Mouse (Mus musculus): Measurements from ENCODE around the gene Yaf2.
"Not testable (repeated sequence)": the region's sequence is repeated elsewhere in the genome, so short reads cannot be mapped to it uniquely, and the experiment has no call there.

Gene Yaf2

DNA sequence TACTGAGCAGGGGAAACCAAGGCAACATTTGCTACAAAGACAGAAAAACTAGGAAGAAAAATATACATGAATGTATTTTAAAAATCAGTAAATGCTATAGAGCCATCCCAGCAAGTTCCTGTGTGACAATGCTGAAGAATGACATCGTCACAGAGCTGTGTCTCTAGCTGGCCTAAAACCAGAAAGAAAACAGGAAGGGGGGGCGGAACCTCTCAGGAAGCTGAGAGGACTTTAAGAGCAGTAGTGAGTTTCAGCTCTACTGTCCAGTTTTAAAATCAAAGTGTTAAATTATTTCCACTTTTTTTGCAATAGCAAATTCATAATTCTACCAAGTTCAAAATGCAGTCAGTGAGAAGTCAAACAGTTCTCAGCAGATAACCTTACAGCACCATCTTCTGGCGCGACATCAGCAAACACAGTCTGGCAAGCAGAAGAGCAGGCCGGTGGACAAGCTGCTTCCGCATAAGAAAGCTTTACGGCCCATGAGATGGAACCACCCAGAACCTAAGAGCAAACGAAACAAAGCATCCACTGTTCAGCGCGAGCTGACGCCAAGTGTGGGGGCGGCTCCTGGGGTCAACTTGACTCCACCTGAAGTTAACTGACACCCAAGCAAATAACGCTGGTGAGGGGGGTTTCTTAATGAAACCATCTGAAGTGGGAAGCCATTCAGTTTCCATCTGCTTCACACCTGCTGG is 85.0 kb downstream of the Yaf2 start:
- peak; percentile 44 for DNase-seq (ENCODE audit: low spot score)

DNA sequence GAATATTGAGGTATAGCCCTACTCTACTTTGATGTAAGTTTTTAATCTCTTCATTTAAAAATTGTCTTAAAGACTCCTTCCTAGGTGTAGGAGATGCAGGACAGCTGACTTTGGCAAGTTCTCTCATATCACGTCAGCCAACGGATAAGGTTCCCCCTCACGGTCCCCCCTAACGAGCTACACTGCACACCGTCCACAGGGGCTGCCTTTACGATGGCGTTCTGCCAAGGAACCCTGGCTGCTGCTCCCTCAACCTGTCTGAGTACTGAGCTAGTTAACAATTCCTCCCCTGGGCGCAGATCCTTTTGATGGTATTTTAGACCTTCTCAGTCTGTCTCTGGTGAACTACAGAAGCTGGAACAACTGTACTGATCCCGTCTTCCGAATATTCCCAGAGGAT is 93.5 kb downstream of the Yaf2 start:
- DNase-seq (ENCODE audit: low spot score), result no peak

DNA sequence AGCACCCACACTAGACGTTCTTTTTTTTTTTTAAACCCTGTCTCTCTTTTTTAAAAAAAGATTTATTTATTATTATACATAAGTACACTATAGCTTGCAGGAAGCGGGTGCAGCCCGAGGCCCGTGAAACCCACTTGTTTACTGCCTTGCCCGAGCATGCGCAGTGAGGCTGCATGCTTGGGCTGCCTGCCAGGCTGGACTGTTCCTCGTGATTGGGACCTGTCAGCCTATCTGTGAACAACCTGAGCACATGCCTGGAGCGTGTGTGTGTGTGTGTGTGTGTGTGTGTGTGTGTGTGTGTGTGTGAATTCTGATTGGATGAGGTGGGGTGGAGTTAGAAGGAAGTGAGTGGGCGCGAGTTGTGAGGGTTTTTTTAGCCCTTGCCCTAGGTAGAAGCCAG is 100.3 kb downstream of the Yaf2 start:
- DNase-seq (ENCODE audit: low spot score), result not testable (repeated sequence)

Data from T-cell, adult 2 months (primary cell).